Mouse (Mus musculus) heart, postnatal 36 days (tissue): ENCODE results near the gene AW146154. TPM values are rescaled to one million over a fixed set of nuclear protein-coding genes. Genes with fewer than 3 reads are reported as not detected.
"Not testable (repeated sequence)": the region's sequence is repeated elsewhere in the genome, so short reads cannot be mapped to it uniquely, and the experiment has no call there.

Experiments
- DNase-seq, 2 experiments: peaks; one replicate each; pipeline ENCODE4 v3.0.0; 2021 to 2022
- intact Hi-C: fragments of 180-260 bp; cut with DNase I; formaldehyde crosslinking; loops from one replicate; pipeline ENCODE4 v1.15.1; 2025
- total RNA-seq, 2 experiments: library from RNA; stranded (reverse); gene quantifications; 2 replicates each; pipeline ENCODE4 v1.2.3; 2021

AW146154 gene
- 1 to 10 TPM; 5.5 to 6.6 TPM for total RNA-seq

- DNase-seq, result peak; percentile 99
- intact Hi-C loops, result loop anchor here (1.0 to 10.0 kb wide), 4 partner anchors 98 to 1795 kb away; partner anchors contain the start of genes 2610021A01Rik and AI987944
Measured at GRCm38 (mm10) chr7:41499389-41500049, at the start of gene AW146154, which contains the start of gene Gm20449. Gene AW146154, minus strand, starts transcription at chr7:41499890. Gene Gm20449, minus strand, starts transcription at chr7:41499417.

DNA sequence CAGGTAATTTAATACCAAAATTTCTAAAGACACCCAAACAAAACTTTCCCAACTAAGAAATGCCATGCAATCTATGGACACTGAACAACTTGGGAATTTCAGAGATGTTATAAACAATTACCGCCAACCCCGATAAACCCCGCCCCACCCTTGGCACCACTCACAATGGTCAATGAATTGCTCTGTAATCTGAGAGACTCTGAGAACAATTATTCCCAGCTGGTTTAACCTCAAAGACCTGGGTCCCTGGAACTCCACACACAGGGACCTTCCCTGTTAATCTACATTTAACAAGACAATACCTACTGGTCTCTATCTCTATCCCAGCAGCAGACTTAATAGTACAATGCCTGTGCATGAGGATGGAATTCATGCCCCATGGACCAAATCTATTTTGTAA, 13.0 kb upstream of the AW146154 start:
- intact Hi-C loops, result no loop called here
- no peak for DNase-seq

DNA sequence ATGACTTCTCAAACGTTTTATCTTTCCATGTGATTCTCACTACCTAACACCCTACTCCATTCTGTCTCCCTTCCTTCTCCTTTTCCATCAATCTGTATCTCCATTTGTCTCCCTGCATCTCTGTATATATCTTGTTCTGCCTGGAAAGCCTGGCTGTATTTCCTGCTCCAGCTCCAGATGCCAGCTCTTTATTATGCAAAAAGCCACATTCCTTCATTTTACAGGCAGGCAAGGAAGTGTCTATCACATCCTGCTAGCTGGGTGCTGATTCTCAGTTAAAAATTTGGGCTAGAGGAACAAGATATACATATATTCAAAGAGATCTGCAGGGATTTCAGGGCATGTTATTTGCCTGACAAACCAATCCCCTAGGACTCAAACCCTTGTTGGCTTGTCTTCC, 12.5 kb upstream of the AW146154 start:
- intact Hi-C loops, result no loop called here

DNA sequence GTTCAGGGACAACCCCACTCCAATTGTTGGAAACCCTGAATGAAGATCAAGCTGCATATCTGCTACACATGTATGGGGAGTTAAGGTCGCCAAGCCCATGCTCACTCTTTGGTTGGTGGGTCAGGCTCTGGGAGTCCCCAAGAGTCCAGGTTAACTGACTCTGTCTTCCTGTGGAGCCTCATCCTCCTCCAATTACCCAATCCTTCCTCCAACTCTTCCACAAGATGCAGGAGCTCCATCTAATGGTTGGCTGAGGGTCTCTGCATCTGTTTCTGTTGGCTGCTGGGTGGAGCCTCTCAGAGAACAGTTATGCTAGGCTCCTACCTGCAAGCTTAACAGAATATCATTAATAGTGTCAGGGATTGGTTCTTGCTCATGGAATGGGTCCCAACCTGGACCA, 2.7 kb upstream of the AW146154 start:
- intact Hi-C loops, result no loop called here
- DNase-seq, result no peak

More for the DNA sequence above, 12.5 kb upstream of the AW146154 start:
- DNase-seq, result no peak

GRCm38 (mm10) chr7:41500151-41500934, 653 bp upstream of the AW146154 start:
- DNase-seq, result peak; percentile 64 to 67
- intact Hi-C loops, result no loop called here

- DNase-seq, result not testable (repeated sequence)
- intact Hi-C loops, result loop anchor here (1.0 to 10.0 kb wide), 4 partner anchors 98 to 1796 kb away; partner anchors contain the start of genes 2610021A01Rik and AI987944
Measured at GRCm38 (mm10) chr7:41499018-41499388, 687 bp downstream of the AW146154 start.

- not testable (repeated sequence) for DNase-seq
- intact Hi-C loops, result loop anchor here (5.0 to 10.0 kb wide), 2 partner anchors 99 to 1796 kb away; partner anchors contain the start of gene 2610021A01Rik
Measured at GRCm38 (mm10) chr7:41498464-41498863, 1.2 kb downstream of the AW146154 start.

DNA sequence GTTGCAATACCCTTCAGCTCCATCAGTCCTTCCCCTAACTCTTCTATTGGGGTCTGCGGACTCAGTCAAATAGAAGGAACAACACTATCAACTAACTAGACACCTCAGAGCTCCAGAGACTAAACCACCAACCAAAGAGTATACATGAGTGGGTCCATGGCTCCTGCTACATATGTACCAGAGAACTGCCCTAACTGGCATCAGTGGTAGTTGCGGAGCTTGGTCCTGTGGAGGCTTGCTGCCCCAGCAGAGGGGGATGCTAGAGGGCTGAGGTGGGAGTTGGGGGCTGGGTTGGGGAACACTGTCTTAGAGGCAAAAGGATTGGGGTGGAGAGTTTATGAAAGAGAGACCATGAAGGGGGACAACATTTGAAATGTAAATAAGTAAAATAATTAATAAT, 1.8 kb downstream of the AW146154 start:
- intact Hi-C loops, result loop anchor here (5.0 to 10.0 kb wide), 2 partner anchors 99 to 1797 kb away; partner anchors contain the start of gene 2610021A01Rik
- DNase-seq, result no peak

DNA sequence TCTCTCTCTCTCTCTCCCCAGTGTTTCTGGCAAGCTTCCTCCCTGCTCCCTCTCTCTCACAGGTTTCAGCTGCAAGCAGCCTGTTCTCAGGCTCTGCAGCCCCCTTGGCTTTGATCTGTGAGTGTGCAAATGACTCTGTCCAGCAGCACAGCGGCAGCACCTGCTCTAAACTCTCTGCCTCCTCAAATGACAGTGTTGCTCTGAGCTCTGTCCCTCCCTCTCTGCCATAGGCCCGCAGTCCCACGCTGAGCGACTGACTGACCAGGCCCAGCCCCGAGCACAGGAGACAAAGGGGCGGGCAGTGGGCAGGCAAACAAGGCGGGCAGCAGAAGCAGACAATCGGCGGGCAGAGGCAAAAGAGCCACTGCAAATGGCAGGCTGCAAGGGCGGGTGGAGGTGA, 47.8 kb downstream of the AW146154 start:
- DNase-seq, result no peak
- intact Hi-C loops, result no loop called here

DNA sequence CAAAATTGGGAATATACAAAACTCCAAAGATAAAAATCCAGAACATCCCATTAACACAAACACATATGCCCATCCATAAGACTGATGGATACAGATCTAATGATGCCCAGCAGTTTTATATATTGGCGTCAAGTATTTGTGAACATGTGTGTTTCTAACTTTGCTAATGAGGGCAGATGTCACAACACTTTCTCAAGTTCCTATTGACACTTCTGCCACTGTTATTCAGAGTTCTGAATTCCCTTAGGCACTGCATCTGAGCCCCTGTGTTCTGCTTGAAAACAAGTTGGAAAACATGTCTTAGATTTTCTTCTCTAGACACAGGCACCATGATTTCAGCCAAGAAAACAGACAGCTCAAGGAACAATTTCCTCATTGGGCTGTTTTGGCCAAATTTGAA, 51.1 kb downstream of the AW146154 start, which contains the start of gene Vmn2r57:
Vmn2r57 (minus strand) TSS at position 101 of the 400 bp plus-strand sequence.
- intact Hi-C loops, DNase-seq: not testable (repeated sequence)

Other genes starting within 250 kb of the AW146154 start
- 10 to 100 TPM; 10.5 to 12.2 TPM for gene AI987944, start 106.5 kb downstream of the AW146154 start, total RNA-seq
- under 1 TPM; 0.19 to 0.28 TPM for gene Vmn2r57, start 51.2 kb downstream of the AW146154 start, total RNA-seq
- gene Gm20449, start 473 bp downstream of the AW146154 start, total RNA-seq, result under 1 TPM in 1 of 2 experiments, not detected in 1; 0.11 TPM
- not detected for gene Gm6871, start 73.8 kb upstream of the AW146154 start, total RNA-seq
- 1 to 10 TPM; 7.4 to 9.9 TPM for gene 2610021A01Rik, start 99.3 kb upstream of the AW146154 start, total RNA-seq
- 10 to 100 TPM in 1 of 2 experiments, 1 to 10 TPM in 1; 7.6 to 10.0 TPM for gene Zfp788, start 133.3 kb upstream of the AW146154 start, total RNA-seq